Mouse (Mus musculus) embryonic facial prominence, embryonic 12.5 days (tissue): Measurements from ENCODE around the gene N4bp3. TPM values are rescaled to one million over a fixed set of nuclear protein-coding genes. Genes with fewer than 3 reads are reported as not detected.

Experiments
- ATAC-seq: fragments of 200-750 bp; cut with Nextera tagmentation; 2 replicates; pipeline ENCODE4 v1.8.0; 2017; ENCODE audit not compliant: insufficient number of reproducible peaks, insufficient read depth, low FRiP score, low TSS enrichment
- H3K27ac ChIP-seq: fragments of 300-500 bp; sonication (generic); 2 replicates; pipeline ENCODE4 v1.5.1; 2016; ENCODE audit warnings: mild to moderate bottlenecking
- H3K27me3 ChIP-seq: fragments of 300-500 bp; sonication (generic); 2 replicates; pipeline ENCODE4 v1.6.1; 2016; ENCODE audit warnings: mild to moderate bottlenecking, moderate library complexity
- H3K36me3 ChIP-seq: fragments of 300-500 bp; sonication (generic); 2 replicates; pipeline ENCODE4 v1.6.1; 2016; ENCODE audit warnings: mild to moderate bottlenecking
- H3K4me1 ChIP-seq: fragments of 300-500 bp; sonication (generic); 2 replicates; pipeline ENCODE4 v1.6.1; 2016
- H3K4me2 ChIP-seq: fragments of 300-500 bp; sonication (generic); replicated peaks from 2 replicates; pipeline ENCODE4 v1.6.1; 2016; ENCODE audit warnings: mild to moderate bottlenecking, moderate library complexity
- H3K4me3 ChIP-seq: fragments of 300-500 bp; sonication (generic); 2 replicates; pipeline ENCODE4 v1.5.1; 2016; ENCODE audit warnings: mild to moderate bottlenecking
- H3K9ac ChIP-seq: fragments of 300-500 bp; sonication (generic); 2 replicates; pipeline ENCODE4 v1.6.1; 2016; ENCODE audit warnings: mild to moderate bottlenecking, moderate library complexity
- H3K9me3 ChIP-seq: fragments of 300-500 bp; sonication (generic); 2 replicates; pipeline ENCODE4 v1.6.1; 2016; ENCODE audit warnings: mild to moderate bottlenecking, moderate library complexity
- WGBS: fragments of 180-500 bp; shearing (Covaris S2); methylation state at CpG from one replicate; pipeline ENCODE4 v1.1.7; 2016; 5-methylcytosine and 5-hydroxymethylcytosine counted together
- polyA plus RNA-seq: library from polyadenylated mRNA; unstranded; fragments of >200 nt; fragmentation: Nextera tagmentation; extraction: Ambion mirVana; gene quantifications from 2 replicates; pipeline ENCODE4 v1.2.1, GENCODE M21; 2016

The N4bp3 gene
- polyA plus RNA-seq, 1 experiment from 2014 or later: 23.6 TPM

GRCm38 (mm10) chr11:51593368-51593767, 57.3 kb downstream of the N4bp3 start:
- no peak overlapping the region for H3K4me2 ChIP-seq
- ATAC-seq: no peak
- H3K9ac ChIP-seq: no peak overlapping the region
- WGBS: 95% methylated on average over 4 of the region's 4 CpGs
- H3K9me3 ChIP-seq: no peaks in the 10 kb centered on the region
- no peak overlapping the region for H3K4me3 ChIP-seq
- H3K4me1 ChIP-seq: no peaks in the 10 kb centered on the region
- H3K27me3 ChIP-seq: no peaks in the 10 kb centered on the region
- H3K27ac ChIP-seq: no peak overlapping the region
- peaks cover 98% of the 10 kb centered on the region for H3K36me3 ChIP-seq

Other genes starting within 250 kb of the N4bp3 start
- 17.4 and 17.5 TPM in 2 replicates for gene Phykpl, start 66.1 kb downstream of the N4bp3 start, polyA plus RNA-seq
- gene Hnrnpab, start 44.0 kb downstream of the N4bp3 start, polyA plus RNA-seq: 714 and 750 TPM in 2 replicates
- 134 and 141 TPM in 2 replicates for gene Nhp2, start 31.1 kb downstream of the N4bp3 start, polyA plus RNA-seq
- gene Rmnd5b, start 14.9 kb downstream of the N4bp3 start, polyA plus RNA-seq: 43.7 and 47.6 TPM in 2 replicates
- gene D930048N14Rik, start 112 bp upstream of the N4bp3 start, polyA plus RNA-seq: 2.3 and 2.5 TPM in 2 replicates
- 91.7 and 92.0 TPM in 2 replicates for gene 0610009B22Rik, start 38.0 kb upstream of the N4bp3 start, polyA plus RNA-seq
- 14.6 and 15.1 TPM in 2 replicates for gene Sec24a, start 112.8 kb upstream of the N4bp3 start, polyA plus RNA-seq
- 91.6 and 93.1 TPM in 2 replicates for gene Sar1b, start 112.8 kb upstream of the N4bp3 start, polyA plus RNA-seq
- 1.8 and 2.1 TPM in 2 replicates for gene Jade2, start 206.8 kb upstream of the N4bp3 start, polyA plus RNA-seq